Mouse (Mus musculus): ENCODE data around the gene Sirpa.

- TF ChIP-seq POLR2A (IDR thresholded peaks at IDR 0.05; ENCODE audit: control insufficient read depth, low read depth, low read length) (no peak), CTCF (IDR thresholded peaks at IDR 0.05; ENCODE audit: control insufficient read depth, insufficient read depth, insufficient replicate concordance, low read depth, low read length) (no peak)
These were observed 60.0 kb downstream of the Sirpa start for GRCm38 (mm10) chr2:129652616-129653015.
